Mouse (Mus musculus): ENCODE data around the gene Tmem151a.

GRCm38 (mm10) chr19:5106731-5107191, 21.4 kb upstream of the Tmem151a start, which contains the start of gene Rab1b:
- TF ChIP-seq CTCF (conservative IDR thresholded peaks at IDR 0.05; ENCODE audit: low read length): no peak
- TF ChIP-seq POU5F1 (IDR thresholded peaks at IDR 0.05; ENCODE audit: borderline replicate concordance, low read length): no peak

Measured in E14TG2a.4 (cell line).